Mouse (Mus musculus) liver, adult 2 months (tissue): ENCODE measurements around the gene Sept10.

Experiments
- CTCF ChIP-seq: fragments of 200-500 bp; IDR thresholded peaks from 2 replicates; pipeline ENCODE4 v1.5.1; 2011; ENCODE audit warnings: low read depth, low read length, control low read depth
- POLR2A ChIP-seq: fragments of 200-500 bp; IDR thresholded peaks from 2 replicates; pipeline ENCODE4 v1.6.1; 2011; ENCODE audit warnings: low read length, control low read depth; ENCODE audit not compliant: insufficient read depth; ENCODE audit errors: extremely low read depth

DNA sequence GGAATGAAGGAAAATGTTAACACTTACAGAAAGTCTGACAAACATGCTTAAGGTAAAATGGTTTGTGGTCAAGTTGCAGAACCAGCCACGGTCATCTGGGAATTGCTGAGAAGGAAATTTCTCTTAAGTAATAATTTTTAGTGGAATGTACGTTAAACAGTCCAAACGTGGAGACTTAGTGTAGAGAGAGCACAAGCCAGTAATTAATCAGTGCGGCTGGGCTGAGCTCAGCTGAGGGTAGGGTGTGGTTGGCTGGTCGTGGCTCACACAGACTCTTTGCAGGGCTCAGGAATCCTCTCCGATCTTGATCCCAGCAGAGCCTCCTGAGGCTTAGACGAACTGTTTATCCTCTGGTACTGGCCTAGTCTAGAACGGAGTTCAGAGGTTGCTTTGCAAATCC, 30.7 kb upstream of the Sept10 start:
- no peak for TF ChIP-seq CTCF
- no peak for TF ChIP-seq POLR2A
